Mouse (Mus musculus): ENCODE measurements at regions not wholly inside any gene's neighbourhood (a gene's known extent, or its start where the extent isn't known, plus 50 kb on each side); places are given as distances from the start of the nearest gene placed in this dataset.
"Not testable (repeated sequence)": the region's sequence is repeated elsewhere in the genome, so short reads cannot be mapped to it uniquely, and the experiment has no call there.

DNA sequence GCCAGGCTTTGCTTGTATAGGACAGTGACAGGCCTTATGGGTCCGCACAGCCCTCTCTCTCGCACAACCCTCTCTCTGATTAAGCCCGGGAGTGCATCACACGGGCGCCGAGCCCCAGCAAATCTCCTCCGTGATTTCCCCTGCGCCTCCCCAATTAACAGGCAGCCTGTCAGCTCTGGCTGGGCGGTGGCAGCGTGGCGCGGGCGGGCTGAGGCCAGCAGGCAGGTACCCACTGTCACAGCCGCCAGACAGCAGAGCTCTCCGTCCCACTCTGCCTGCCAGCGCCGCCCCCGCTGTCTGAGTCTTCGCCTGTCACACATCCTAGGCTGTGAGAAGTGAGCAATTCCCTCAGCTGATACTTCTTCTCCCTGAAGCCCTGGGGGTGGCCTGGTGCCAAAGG lies 196.6 kb upstream of the Zfp703 start:
- peak; percentile 85 for ATAC-seq (ENCODE audit: insufficient number of reproducible peaks, low FRiP score, low TSS enrichment)

DNA sequence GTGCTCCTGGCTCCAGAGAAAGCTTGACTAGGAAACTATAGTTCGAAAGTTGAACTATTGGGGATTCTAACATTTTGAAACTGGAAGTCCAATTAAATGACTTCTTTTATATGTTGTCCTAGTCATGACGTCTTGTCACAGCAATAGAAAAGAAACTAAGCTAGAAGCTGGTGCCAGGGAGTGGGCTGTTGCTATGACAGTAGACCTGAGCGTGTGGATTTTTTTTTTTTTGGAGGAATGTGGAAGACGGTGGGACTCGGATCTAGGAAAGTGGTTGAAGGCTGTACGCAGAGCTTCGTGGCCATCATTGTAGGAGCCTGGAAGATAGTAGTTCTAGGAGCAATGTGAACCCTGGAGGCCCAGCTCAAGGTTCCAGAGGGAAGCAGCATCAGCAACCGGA lies 194.2 kb upstream of the Zfp703 start:
- not testable (repeated sequence) for ATAC-seq (ENCODE audit: insufficient number of reproducible peaks, low FRiP score, low TSS enrichment)

DNA sequence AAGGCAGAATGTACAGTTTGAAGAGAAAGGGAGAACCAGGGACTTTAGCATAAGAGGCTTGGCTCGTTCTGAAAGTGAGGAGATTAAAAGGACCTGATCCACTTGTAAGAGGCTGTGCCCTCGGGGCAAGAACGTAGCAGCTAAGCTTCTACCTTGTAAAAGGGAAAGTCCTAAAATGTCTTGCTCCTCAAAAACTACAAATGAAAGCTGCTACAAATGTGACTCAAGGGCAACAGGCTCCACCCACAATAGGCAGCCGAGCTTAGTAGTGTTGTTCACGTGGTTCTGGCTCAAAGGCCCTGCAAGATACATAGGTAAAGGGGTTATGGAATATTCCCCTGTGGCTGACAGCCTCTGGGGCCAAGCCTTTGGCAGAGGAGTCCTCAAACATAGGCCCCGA lies 192.7 kb upstream of the Zfp703 start:
- ATAC-seq (ENCODE audit: insufficient number of reproducible peaks, low FRiP score, low TSS enrichment) = no peak

DNA sequence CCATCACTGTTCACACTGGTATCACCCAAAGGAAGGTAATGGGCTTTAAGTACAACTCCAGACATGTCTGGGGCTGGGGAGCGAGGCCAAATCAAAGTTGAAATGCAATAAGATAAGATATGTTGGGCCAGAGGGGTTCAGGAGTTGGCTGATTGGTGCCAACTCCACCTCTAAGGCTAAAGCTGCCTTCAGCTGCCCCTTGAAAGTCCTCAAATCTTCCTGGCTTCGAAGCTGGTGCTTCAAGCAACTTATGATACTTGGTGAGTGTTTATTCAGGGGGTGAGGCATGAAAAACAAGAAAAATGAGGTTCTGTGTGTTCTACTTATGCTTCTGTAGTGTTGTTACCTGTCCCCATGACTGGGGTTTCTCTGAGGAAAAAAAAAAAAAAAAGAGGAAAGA lies 185.3 kb upstream of the Zfp703 start:
- no peak for ATAC-seq (ENCODE audit: insufficient number of reproducible peaks, low FRiP score, low TSS enrichment)

- no peak for ATAC-seq (ENCODE audit: insufficient number of reproducible peaks, low FRiP score, low TSS enrichment)
Measured at GRCm38 (mm10) chr8:26793606-26794292, 183.4 kb upstream of the Zfp703 start.

DNA sequence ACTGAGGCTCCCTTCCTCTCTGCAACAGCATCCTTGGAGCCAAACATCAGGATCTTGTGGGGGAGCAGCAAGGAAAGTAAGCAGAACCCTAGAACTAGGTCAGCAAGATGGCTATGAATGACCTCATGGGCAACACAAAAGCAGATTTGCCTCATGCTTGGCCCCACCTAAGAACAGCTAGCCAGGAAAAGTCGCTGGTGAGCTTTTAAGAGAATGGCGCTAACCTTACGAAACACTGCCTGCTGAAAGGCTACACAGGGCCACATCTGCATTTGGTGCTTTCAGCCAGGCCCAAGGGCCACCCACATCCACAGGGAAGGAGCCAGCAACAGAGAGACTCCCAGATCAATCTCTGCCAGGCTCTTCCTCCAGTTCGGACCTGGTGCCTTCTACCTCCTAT lies 182.7 kb upstream of the Zfp703 start:
- no peak for ATAC-seq (ENCODE audit: insufficient number of reproducible peaks, low FRiP score, low TSS enrichment)

DNA sequence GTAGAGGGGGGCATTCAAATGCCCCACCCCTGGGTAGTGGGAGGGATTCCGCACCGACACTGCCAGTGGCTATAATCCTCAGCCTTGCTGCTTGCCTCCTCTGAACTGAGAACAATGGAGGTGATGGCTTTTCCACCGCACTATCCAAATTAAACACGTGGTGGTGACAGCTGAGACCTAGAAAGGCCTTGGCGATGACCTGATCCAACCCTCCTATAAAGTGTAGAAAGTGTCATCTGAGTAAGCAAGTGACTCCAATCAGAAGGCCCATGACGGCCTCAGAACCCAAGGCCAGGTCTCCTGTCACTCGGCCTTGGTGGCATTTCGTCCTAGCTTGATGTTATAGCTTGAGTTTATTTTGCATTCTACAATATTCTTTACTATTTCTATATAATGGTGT lies 181.5 kb upstream of the Zfp703 start:
- ATAC-seq (ENCODE audit: insufficient number of reproducible peaks, low FRiP score, low TSS enrichment) = no peak

GRCm38 (mm10) chr8:26799814-26800213 lies 177.3 kb upstream of the Zfp703 start:
- ATAC-seq (ENCODE audit: insufficient number of reproducible peaks, low FRiP score, low TSS enrichment) = no peak

- no peak for ATAC-seq (ENCODE audit: insufficient number of reproducible peaks, low FRiP score, low TSS enrichment)
Measured at GRCm38 (mm10) chr8:26804089-26804488, 173.0 kb upstream of the Zfp703 start.

DNA sequence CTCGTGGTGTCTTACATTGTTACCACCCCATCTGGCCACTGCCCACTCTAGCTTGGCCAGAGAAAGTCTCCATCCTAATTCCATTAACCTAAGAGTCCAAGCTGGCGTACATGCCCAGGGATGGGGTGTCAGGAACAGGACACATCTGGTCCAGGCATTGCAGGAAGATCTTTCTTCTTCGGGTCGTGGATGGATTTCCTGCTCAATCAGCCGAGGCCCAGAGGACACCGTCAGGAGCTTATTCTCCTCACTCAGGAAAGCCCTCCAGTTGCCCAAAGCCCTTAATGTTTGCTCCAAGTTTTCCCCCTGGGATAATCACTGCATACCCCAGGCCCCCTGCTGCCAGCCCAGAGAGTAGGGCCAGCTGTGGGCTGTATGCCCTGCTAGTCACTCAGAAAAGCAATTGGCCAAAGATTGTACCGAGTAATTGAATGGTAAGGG lies 172.2 kb upstream of the Zfp703 start:
- ATAC-seq (ENCODE audit: insufficient number of reproducible peaks, low FRiP score, low TSS enrichment) = no peak

- no peak for ATAC-seq (ENCODE audit: insufficient number of reproducible peaks, low FRiP score, low TSS enrichment)
Measured at GRCm38 (mm10) chr8:26805371-26805821, 171.7 kb upstream of the Zfp703 start.

DNA sequence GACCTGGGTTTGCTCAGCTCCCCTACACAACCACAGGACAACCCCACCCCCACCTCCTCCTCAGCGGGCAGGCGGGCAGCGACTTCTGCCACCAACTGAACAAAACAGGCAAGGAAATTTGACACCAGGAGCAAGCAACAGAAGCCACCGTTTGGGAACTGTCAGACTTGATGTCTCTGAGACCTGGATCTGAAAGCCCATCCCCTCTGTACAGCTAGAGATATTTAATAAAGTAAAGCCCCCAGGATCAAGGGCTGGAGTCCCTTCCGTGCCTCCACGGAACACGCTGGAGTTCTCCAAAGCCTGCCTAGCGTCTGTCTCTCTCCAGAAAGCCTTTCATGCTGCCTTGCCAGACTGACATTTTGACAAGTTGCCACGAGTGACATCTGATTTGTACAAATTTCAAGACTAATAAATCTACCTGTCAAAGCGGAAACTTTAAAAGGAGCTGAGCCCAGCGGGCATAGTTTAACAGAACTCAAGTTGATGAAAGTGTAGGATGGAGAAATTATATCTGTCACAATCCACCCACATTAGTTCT lies 168.9 kb upstream of the Zfp703 start:
- no peak for ATAC-seq (ENCODE audit: insufficient number of reproducible peaks, low FRiP score, low TSS enrichment)

DNA sequence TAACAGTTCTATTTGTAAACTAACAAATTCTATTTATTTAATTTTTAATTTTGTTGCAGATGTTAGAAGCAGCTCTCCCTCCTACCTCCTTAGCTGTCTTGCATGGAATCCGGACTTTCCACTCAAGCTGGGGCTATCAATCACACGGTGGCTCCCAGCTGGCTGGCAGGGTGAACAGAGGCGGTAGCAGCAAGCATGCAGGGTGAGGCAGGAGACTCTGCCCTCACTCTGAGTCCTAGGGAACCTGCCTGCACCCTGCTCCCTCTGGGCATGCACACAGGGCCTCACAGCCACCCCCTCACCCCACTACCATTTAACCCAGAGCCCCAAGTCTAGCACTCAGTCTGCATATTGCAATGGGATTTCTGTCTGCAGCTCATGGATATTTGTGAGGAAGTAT lies 168.4 kb upstream of the Zfp703 start:
- no peak for ATAC-seq (ENCODE audit: insufficient number of reproducible peaks, low FRiP score, low TSS enrichment)

DNA sequence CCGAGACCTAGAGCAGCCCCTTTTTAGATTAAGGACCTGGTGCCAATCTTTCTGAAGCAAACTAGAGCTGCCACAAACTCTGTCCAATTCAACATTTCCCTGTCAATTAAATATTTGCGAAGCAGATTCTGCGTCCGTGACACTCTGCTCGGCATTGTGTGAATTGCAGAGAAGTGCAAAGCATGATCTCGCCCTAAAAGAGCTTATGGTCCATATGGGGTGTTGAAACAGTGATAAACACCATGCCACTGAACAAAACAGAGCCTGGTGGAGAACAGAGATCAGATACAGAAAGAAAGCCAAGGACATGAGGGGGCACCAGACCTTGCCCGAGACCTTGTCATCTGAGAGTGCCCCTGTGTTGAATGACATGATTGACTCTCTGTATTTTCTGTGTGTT lies 167.2 kb upstream of the Zfp703 start:
- no peak for ATAC-seq (ENCODE audit: insufficient number of reproducible peaks, low FRiP score, low TSS enrichment)

DNA sequence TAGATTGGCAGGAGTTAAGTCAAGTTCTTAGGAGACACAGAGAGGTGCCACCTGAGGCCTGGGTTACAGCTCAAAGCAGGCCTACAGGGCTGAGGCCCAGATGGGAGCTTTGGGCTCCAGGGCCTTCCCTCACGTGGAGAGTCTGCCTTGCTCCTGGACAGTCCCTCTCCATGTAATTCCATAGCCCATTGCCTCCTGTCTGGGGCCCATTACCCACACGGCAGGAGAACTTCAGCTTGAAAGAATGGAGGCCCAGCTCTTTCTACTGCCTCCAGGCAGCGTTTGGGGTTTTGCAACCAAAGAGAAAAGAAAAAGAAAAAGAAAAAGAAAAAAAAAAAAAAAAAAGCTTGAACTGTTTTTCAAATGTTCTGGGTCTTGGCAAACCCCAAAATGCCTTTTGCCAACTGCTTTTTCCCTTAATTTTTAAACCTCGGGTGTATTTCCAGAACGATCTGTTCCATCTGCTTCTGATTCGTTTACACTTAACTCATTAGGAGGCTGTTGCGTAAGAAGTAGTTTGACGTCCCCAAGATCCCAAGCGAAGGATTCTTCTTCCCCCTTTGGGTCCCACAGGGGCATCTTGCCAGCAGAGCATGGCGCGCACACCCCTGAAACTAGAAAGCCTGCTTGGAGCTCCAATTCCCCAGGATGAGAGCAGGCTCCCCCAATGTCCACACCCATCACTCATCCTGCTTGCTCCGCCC lies 165.4 kb upstream of the Zfp703 start:
- no peak for ATAC-seq (ENCODE audit: insufficient number of reproducible peaks, low FRiP score, low TSS enrichment)

- ATAC-seq (ENCODE audit: insufficient number of reproducible peaks, low FRiP score, low TSS enrichment) = no peak
Measured at GRCm38 (mm10) chr8:26813198-26813815, 163.8 kb upstream of the Zfp703 start.

GRCm38 (mm10) chr8:26815020-26815584 lies 162.0 kb upstream of the Zfp703 start:
- ATAC-seq (ENCODE audit: insufficient number of reproducible peaks, low FRiP score, low TSS enrichment) = no peak

DNA sequence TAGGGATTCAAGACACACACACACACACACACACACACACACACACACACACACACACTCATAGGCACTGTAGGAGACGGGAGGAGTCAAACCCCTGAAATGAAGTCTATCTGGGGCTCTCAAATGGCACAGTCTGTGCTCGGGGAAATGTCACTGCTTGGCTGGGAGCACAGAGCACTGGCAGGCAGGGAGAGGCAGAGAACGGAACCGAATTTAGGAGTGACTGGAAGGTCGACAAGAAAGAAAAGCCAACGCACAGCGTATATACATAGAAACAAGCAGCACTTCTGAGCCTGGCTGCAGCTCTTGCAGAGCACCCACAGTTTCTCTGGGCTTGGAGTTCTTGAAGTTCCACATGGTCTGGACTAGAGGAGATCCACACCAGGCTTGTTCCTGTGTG lies 160.1 kb upstream of the Zfp703 start:
- ATAC-seq (ENCODE audit: insufficient number of reproducible peaks, low FRiP score, low TSS enrichment) = no peak

DNA sequence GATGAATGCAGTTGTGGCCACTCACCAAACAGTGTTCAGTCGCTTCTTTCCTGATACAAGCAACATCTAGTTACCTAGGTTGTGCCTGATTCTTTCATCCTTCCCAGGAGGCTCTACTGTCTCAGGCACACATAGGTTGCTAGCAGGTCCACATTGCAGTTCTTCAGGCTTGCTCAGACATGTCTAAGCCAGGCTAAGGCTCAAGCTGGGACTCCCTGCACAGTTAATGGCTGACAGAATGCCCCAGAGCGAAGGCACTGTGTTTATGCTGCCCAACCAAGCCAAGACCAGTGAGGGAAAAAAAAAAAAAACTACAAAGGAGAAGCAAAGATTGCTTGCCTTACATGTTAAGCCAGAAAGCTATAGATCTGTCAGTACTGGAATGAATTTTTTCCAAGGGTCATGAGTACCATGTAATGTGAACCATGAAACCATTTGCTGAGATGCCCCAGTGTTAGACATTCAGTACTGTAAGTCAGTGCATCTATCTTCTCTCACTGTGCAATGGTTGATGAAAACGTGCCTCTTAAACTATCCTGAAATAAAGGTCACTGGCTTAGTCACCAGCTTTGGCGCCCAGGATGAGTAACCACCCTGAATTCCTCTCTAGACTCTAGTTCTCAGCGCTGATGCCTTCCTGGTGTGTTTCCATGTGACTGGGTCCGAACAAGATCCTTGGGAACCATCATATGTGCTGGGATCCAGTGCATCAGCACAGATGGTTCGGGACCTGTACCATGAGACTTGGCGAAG lies 152.8 kb upstream of the Zfp703 start:
- ATAC-seq (ENCODE audit: insufficient number of reproducible peaks, low FRiP score, low TSS enrichment) = no peak

GRCm38 (mm10) chr8:26828311-26828909 lies 148.7 kb upstream of the Zfp703 start:
- ATAC-seq (ENCODE audit: insufficient number of reproducible peaks, low FRiP score, low TSS enrichment) = no peak
